Mouse (Mus musculus): ENCODE measurements around the gene Tef. TPM values are rescaled to one million over a fixed set of nuclear protein-coding genes. Genes with fewer than 3 reads are reported as not detected.

Gene Tef
- total and polyA plus RNA-seq, 3 experiments, result 12.3 to 21.7 TPM; not detected in 1

- no peaks in the 10 kb centered on the region for H3K27me3 ChIP-seq (ENCODE audit: control insufficient read depth in 1 of 2, insufficient read depth in 2 of 2, low read length in 2 of 2)
- H3K9me3 ChIP-seq (replicated peaks; ENCODE audit: insufficient read depth, low read length), result no peaks in the 10 kb centered on the region
- H3K4me1 ChIP-seq (ENCODE audit: control insufficient read depth in 1 of 2, insufficient read depth in 2 of 2, low read length in 2 of 2), result peaks cover 0 to 7% of the 10 kb centered on the region in 2 experiments; a peak in 1 of 4 replicates
- H3K27ac ChIP-seq (ENCODE audit: control insufficient read depth, low read depth, low read length), result no peak overlapping the region
- H3K4me3 ChIP-seq (ENCODE audit: control insufficient read depth in 1 of 2, insufficient read depth in 1 of 2, low read depth in 2 of 2, low read length in 2 of 2), result no peak overlapping the region
- peaks cover 47% of the 10 kb centered on the region for H3K79me2 ChIP-seq (ENCODE audit: control insufficient read depth, insufficient read depth, low read length, poor library complexity)
- no peak overlapping the region for H3K9ac ChIP-seq (ENCODE audit: control insufficient read depth, low read depth, low read length, poor library complexity, severe bottlenecking)
- TF ChIP-seq UBTF (IDR thresholded peaks at IDR 0.05; ENCODE audit: borderline replicate concordance, insufficient read depth, low read depth, low read length) (no peak), POLR2A (IDR thresholded peaks at IDR 0.05; ENCODE audit: control insufficient read depth in 1 of 2, insufficient read depth in 1 of 2, low read depth in 1 of 2, low read length in 2 of 2, poor library complexity in 1 of 2) (no peak), ZKSCAN1 (IDR thresholded peaks at IDR 0.05; ENCODE audit: low read depth, low read length) (no peak)
- no peak for DNase-seq (ENCODE audit: low read depth, low spot score)
- H3K36me3 ChIP-seq (ENCODE audit: control insufficient read depth in 1 of 2, insufficient read depth in 2 of 2, low read length in 2 of 2), result peaks cover 7 to 8% of the 10 kb centered on the region in 2 experiments
Measured at GRCm38 (mm10) chr15:81852411-81853000, 50.3 kb downstream of the Tef start.

- no peak for DNase-seq (ENCODE audit: low read depth, low spot score)
- Histone ChIP-seq H3K79me2 (ENCODE audit: control insufficient read depth, insufficient read depth, low read length, poor library complexity) (peaks cover 52% of the 10 kb centered on the region), H3K9ac (ENCODE audit: control insufficient read depth, low read depth, low read length, poor library complexity, severe bottlenecking) (no peak overlapping the region), H3K27me3 (ENCODE audit: control insufficient read depth in 1 of 2, insufficient read depth in 2 of 2, low read length in 2 of 2) (no peaks in the 10 kb centered on the region), H3K4me3 (ENCODE audit: control insufficient read depth in 1 of 2, insufficient read depth in 1 of 2, low read depth in 2 of 2, low read length in 2 of 2) (no peak overlapping the region), H3K9me3 (replicated peaks; ENCODE audit: insufficient read depth, low read length) (no peaks in the 10 kb centered on the region), H3K4me1 (ENCODE audit: control insufficient read depth in 1 of 2, insufficient read depth in 2 of 2, low read length in 2 of 2) (peaks cover 0 to 7% of the 10 kb centered on the region in 2 experiments; a peak in 1 of 4 replicates), H3K36me3 (ENCODE audit: control insufficient read depth in 1 of 2, insufficient read depth in 2 of 2, low read length in 2 of 2) (peaks cover 7 to 8% of the 10 kb centered on the region in 2 experiments), H3K27ac (ENCODE audit: control insufficient read depth, low read depth, low read length) (no peak overlapping the region)
- no peak for TF ChIP-seq MAFK (IDR thresholded peaks at IDR 0.05; ENCODE audit: borderline replicate concordance, low read depth, low read length)
- no peak for TF ChIP-seq ELF1 (IDR thresholded peaks at IDR 0.05; ENCODE audit: low read depth, low read length)
- no peak for TF ChIP-seq TAL1 (IDR thresholded peaks at IDR 0.05; ENCODE audit: low read length)
- no peak for TF ChIP-seq KAT2A (conservative IDR thresholded peaks at IDR 0.05; ENCODE audit: low read depth, low read length)
- TF ChIP-seq NRF1 (IDR thresholded peaks at IDR 0.05; ENCODE audit: insufficient read depth, low read depth, low read length, poor library complexity, severe bottlenecking), result no peak
- TF ChIP-seq SIN3A (IDR thresholded peaks at IDR 0.05; ENCODE audit: low read length), result no peak
- TF ChIP-seq ZNF384 (IDR thresholded peaks at IDR 0.05; ENCODE audit: low read depth, low read length), result no peak
- no peak for TF ChIP-seq NELFE (IDR thresholded peaks at IDR 0.05; ENCODE audit: low read depth, low read length)
- no peak for TF ChIP-seq GATA1 (IDR thresholded peaks at IDR 0.05; ENCODE audit: low read depth, low read length)
- no peak for TF ChIP-seq POLR2AphosphoS2 (IDR thresholded peaks at IDR 0.05; ENCODE audit: low read length)
- no peak for TF ChIP-seq POLR2AphosphoS5 (IDR thresholded peaks at IDR 0.05; ENCODE audit: borderline replicate concordance, low read depth, low read length)
Measured at GRCm38 (mm10) chr15:81853081-81853480, 50.9 kb downstream of the Tef start.

All from MEL (cell line).